Mouse (Mus musculus): Measurements from ENCODE around the gene Ptprr.

DNA sequence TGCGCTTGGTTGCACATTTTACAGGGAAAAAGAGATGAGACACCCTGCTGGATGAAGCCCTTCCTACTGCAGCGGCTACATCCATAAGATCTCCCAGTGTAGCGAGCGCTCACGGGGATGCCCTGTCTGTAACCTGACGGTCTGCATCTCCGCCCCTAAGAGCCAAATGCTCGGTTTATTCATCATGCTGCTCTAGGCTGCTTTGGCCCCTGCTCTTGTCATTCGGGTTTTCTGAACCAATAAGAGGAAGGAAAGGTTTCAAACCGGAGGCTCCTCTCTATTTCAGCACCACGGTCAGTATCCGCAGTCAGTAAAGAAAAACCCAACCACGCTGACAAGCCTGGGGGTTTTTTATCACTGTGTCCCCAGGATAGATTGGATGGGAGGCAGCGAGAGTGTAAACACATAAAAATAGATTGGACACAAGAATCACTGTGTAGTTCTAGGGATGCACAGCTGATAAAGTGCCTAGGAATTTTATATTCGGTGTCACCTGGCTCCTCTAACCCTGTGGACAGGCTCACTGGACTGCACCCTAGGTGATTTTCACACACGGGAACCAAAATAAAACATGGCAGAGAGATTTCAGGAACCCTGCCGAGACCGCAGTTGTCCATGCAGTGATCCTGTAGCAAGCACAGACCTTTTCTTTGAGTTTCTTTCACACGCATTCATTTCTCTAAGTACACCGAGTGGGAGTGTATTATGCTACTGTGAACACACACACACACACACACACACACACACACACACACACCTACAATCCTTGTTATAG lies 1.3 kb downstream of the Ptprr start:
- TF ChIP-seq CTCF (IDR thresholded peaks at IDR 0.05; ENCODE audit: low read depth, low read length) = no peak
- TF ChIP-seq POLR2A (IDR thresholded peaks at IDR 0.05; ENCODE audit: borderline replicate concordance, low read depth, low read length) = no peak
